Mouse (Mus musculus): Measurements from ENCODE around the gene Sds. TPM values are rescaled to one million over a fixed set of nuclear protein-coding genes. Genes with fewer than 3 reads are reported as not detected.

Sds gene
- total and polyA plus RNA-seq, 3 experiments, result 0.55 to 1.2 TPM; not detected in 1

DNA sequence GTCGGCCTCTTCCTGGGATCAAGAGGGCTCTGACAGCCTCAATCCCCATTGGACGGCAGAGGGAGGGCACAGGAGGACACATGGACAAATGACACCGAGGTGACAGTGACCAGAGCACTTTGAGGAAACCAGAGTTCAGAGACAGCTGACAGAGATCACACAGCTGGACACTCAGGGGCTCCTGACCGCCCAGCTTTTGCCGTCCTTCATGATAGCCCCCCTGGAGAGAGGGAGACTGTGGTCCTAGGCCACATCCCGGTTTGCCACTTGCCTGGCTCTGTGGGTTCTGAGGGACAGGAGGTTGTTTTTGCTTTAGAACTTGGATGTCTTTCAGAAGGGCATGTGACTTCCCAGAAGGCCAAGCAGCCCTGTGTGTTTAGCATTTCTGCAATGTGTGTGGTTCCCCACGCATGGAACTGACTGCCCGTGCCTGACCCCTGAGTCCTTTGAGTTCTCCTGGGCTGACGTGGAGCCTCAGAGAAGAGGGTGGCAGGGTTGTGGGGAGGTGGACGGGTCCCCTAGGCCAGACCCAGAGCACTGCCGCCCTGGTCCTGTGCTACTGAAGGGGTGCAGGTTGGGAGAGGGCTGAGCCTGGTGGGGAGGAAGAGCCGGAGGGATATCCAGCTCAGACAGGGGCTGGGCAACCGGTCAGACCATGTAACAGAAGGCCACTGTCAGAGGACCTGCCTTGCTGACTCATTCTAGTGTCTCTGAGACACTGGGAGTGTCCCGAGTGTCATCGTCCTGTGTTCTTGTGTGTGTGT lies 40.1 kb downstream of the Sds start:
- peak; percentile 78 for DNase-seq

DNA sequence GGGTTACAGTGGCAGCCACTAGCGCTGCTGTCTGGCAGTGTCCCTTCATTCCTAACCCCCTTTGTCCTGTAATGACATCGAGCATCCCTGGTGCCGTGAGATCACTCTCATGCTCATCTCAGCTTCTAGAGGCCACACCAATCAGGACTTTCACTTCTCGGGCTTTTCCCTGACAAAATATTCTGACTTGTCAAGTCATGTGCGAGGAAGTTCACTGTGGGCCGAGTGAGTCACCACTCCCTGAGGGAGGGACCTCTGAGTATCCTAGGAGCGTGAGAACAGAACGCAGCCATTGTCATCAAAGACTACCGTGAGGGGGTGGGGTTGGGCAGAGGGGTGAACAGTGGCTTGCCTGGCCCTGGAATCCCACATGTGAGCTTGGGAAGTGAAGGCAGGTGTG lies 41.2 kb downstream of the Sds start:
- peak; percentile 76 for DNase-seq

DNA sequence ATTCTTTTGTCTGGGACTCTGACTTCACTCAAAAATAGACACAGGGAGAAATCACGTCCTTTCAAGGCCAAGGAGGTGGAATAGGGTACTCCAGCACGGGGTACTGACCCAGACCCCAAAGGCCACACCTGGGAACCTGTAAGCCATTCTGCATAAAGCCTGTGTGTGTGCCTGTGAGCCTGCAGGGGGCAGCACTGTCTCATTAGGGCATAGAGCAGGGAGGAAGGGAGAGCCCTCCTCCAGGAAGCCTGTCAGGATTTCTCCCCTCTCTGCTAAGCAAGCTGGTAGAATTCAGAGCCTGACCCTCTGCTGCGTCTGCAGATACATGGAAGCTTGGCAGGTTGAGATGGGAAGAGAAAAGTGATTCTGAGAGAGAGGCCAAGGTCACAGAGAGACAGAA lies 46.3 kb downstream of the Sds start:
- no peak for DNase-seq

DNA sequence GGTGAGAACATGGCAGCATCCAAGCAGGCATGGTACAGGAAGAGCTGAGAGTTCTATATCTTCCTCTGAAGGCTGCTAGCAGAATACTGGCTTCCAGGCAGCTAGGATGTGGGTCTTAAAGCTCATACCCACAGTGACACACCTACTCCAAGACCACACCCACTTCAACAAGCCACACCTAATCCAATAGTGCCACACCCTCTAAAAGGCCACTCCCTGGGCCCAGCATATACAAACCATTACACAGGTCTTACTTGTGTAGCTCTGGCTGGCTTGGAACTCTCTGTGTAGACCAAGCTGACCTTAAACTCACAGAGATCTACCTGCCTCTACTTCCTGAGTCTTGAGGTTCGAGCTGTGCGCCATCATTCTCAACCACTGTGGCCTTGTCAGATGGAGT lies 48.4 kb downstream of the Sds start:
- DNase-seq, result no peak

DNA sequence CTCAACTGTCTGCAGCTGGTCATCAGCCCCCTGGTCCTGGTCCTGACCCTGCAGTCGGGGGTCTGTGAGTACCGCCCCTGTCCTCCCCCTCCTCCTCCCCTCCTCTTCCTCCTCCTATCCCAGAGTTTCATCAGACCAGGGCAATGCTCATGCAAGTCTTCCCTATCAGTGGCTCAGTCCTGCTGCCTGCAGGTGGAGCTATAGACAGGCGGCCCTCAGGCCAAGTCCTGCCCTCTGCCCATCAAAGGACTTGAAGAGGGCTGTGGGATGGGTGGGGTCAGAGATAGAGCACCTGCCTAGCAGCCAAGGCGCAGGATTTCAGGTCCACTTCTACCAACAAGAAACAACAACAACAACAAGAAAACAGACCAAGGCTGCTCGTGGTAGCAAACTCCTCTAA lies 49.4 kb downstream of the Sds start:
- no peak for DNase-seq

DNA sequence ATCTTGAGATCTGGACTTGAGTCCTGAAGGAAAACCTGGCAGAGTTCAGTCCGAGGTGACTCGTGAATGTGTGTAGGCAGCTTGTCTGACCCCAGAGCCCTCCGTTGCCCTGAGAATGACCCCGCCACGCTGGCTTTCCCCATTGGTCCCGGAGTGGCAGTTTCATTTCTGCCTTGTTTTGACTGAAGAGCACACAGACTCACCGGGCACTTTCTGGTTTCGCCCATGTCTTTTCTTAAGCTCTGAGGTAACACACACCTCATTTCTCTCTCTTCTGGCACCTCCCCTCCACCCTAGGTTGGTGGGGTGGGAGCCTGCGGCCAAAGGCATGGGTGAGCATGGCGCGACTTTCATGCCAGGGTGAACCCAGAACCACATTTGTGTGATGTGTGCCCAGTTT lies 50.0 kb downstream of the Sds start:
- DNase-seq, result no peak

DNA sequence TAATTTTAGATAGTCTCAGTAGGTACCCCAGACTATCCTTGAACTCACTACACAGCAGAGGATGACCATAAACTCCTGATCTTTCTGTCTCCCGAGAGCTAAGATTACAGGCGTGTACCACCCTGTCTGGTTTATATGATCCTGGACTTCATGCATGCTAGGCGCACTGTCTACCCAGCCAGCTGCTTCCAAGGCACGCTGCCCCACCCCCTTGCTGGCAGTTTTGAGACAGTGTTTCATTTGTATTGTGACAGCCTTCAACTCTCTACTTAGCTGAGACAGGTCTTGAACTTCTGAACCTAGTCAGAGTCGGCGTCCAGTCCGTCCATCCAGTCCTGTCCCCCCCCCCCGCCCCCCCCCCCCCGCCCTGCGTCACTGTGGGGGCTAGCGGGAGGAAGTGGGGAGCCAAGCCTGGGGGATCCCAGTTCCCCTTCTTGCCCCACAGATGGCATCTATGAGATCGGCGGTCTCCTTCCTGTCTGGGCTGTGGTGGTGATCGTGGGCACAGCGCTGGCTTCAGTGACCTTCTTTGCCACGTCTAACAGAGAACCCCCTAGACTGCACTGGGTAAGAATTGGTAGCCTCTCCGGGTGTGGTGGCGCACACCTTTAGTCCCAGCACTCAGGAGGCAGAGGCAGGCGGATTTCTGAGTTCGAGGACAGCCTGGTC lies 51.1 kb downstream of the Sds start:
- no peak for DNase-seq

DNA sequence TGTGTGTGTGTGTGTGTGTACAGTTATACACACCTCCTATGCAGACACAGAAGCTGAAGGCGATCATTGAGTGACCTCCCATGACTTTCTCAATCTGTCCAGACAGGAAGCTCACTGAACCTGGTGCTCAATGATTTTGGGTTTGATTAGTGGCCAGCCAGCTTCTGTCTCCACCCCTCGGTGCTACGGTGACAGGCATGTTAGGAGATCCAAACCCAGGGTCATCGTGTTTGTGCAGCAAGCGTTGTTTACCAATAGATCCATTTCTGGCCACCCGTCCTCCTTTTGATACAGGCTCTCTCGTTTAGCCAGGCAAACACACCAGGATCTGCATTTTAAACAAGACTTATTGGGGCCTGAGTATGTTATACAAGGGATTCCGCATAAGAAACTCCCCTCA lies 55.3 kb downstream of the Sds start:
- DNase-seq, result no peak

Other genes starting within 250 kb of the Sds start
- gene Lhx5, start 44.8 kb upstream of the Sds start, total RNA-seq (2021), result not detected
- gene Lhx5, start 44.8 kb upstream of the Sds start, polyA plus RNA-seq (2012; rRNA removed), result not detected in 2 replicates
- gene Sdsl, start 3.7 kb upstream of the Sds start, total RNA-seq (2021), result 10 to 100 TPM; 46.3 to 71.9 TPM
- gene Sdsl, start 3.7 kb upstream of the Sds start, polyA plus RNA-seq (2012; rRNA removed), result 114 and 115 TPM in 2 replicates
- 10 to 100 TPM; 85.2 to 91.3 TPM for gene Plbd2, start 27.1 kb downstream of the Sds start, total RNA-seq (2021)
- 70.2 and 92.9 TPM in 2 replicates for gene Plbd2, start 27.1 kb downstream of the Sds start, polyA plus RNA-seq (2012; rRNA removed)
- gene Slc8b1, start 34.6 kb downstream of the Sds start, total RNA-seq (2021), result 10 to 100 TPM; 25.5 to 46.3 TPM
- gene Slc8b1, start 34.6 kb downstream of the Sds start, polyA plus RNA-seq (2012; rRNA removed), result 40.1 and 49.3 TPM in 2 replicates
- 10 to 100 TPM; 38.1 to 51.3 TPM for gene Tpcn1, start 112.1 kb downstream of the Sds start, total RNA-seq (2021)
- gene Tpcn1, start 112.1 kb downstream of the Sds start, polyA plus RNA-seq (2012; rRNA removed), result 48.9 and 59.8 TPM in 2 replicates
- gene Iqcd, start 112.5 kb downstream of the Sds start, total RNA-seq (2021), result under 1 TPM; 0.29 to 0.55 TPM
- 0.29 and 0.49 TPM in 2 replicates for gene Iqcd, start 112.5 kb downstream of the Sds start, polyA plus RNA-seq (2012; rRNA removed)
- 10 to 100 TPM; 11.6 to 22.7 TPM for gene Rita1, start 136.1 kb downstream of the Sds start, total RNA-seq (2021)
- 32.5 and 33.5 TPM in 2 replicates for gene Rita1, start 136.1 kb downstream of the Sds start, polyA plus RNA-seq (2012; rRNA removed)
- 10 to 100 TPM; 46.8 to 49.5 TPM for gene Ddx54, start 136.2 kb downstream of the Sds start, total RNA-seq (2021)
- 42.7 and 49.6 TPM in 2 replicates for gene Ddx54, start 136.2 kb downstream of the Sds start, polyA plus RNA-seq (2012; rRNA removed)
- 1 to 10 TPM in 1 of 2 experiments, not detected in 1; 1.6 TPM for gene Cfap73, start 157.7 kb downstream of the Sds start, total RNA-seq (2021)
- not detected in 2 replicates for gene Cfap73, start 157.7 kb downstream of the Sds start, polyA plus RNA-seq (2012; rRNA removed)
- gene Rasal1, start 172.3 kb downstream of the Sds start, total RNA-seq (2021), result 10 to 100 TPM in 1 of 2 experiments, 1 to 10 TPM in 1; 4.6 to 16.1 TPM
- 19.0 and 19.2 TPM in 2 replicates for gene Rasal1, start 172.3 kb downstream of the Sds start, polyA plus RNA-seq (2012; rRNA removed)
- gene Dtx1, start 235.4 kb downstream of the Sds start, total RNA-seq (2021), result 10 to 100 TPM; 12.8 to 13.4 TPM
- gene Dtx1, start 235.4 kb downstream of the Sds start, polyA plus RNA-seq (2012; rRNA removed), result 28.5 and 28.6 TPM in 2 replicates

Data from adrenal gland, adult 2 months (tissue).